Mouse (Mus musculus) thymus, adult 2 months (tissue): ENCODE data around the gene Sv2c.

Experiments
- CTCF ChIP-seq: fragments of 200-500 bp; IDR thresholded peaks from 2 replicates; pipeline ENCODE4 v1.5.1; 2012; ENCODE audit warnings: mild to moderate bottlenecking, control low read depth, low read length, moderate library complexity, borderline replicate concordance; ENCODE audit not compliant: control insufficient read depth, poor library complexity, insufficient read depth; ENCODE audit errors: extremely low read depth
- POLR2A ChIP-seq: fragments of 200-500 bp; IDR thresholded peaks from 2 replicates; pipeline ENCODE4 v1.6.1; 2012; ENCODE audit warnings: mild to moderate bottlenecking, low read length, control low read depth, moderate library complexity; ENCODE audit not compliant: control insufficient read depth, poor library complexity, insufficient read depth; ENCODE audit errors: extremely low read depth

DNA sequence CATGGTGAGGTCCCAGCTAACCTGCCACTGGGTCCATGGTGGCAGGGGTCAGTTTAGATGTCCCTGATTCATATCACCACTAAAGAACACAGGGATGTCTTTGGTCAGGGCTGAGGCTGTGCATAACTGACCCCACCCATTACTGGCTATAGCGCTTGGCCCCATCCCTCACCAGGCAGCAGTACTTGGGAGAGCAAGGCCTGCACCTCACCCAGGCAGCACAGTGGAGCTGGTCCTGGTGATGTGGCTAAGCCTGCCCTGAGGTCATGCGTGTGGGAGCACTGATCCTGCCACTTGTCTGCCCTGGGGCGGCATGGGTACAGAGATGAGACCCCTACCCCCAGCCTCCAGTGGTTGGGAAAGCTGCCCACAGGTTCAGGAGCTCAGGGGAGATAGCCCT is 128.8 kb downstream of the Sv2c start:
- TF ChIP-seq CTCF: no peak
- TF ChIP-seq POLR2A: no peak
